Mouse (Mus musculus): ENCODE results near the gene Ttyh2.

DNA sequence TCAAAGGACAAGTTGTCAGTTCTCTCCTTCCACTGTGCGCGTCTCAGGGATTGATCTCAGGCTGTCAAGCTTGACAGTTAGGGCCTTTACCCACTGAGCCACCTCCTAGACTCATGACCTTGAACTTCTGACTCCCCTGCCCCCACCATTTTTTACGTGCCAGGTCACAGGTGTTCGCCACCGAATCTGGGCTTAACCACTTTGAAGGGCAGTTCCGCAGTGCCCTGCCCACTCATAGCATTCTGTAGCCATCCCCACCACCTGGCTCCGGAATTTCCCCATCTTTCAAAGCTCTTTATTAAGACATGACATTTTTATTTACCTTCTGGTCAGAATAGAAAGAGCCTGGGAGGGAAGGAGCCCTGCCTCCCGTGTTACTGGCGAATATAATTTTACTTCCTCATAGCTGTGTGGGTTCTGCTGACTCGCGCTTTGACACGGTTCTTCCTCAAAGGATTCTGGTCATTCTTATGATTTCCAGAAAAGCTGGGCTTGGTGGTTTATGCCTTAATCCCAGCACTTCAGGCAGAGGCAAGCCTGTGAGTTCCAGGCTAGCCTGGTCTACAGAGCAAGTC, 72.4 kb downstream of the Ttyh2 start:
- no peak for TF ChIP-seq CTCF (IDR thresholded peaks at IDR 0.05; ENCODE audit: extremely low read depth, insufficient read depth, low read length)
- no peak for TF ChIP-seq POLR2A (IDR thresholded peaks at IDR 0.05; ENCODE audit: extremely low read depth, insufficient read depth, low read length)
